Mouse (Mus musculus) heart, embryonic 13.5 days (tissue): ENCODE data around the gene Gbgt1. TPM values are rescaled to one million over a fixed set of nuclear protein-coding genes. Genes with fewer than 3 reads are reported as not detected.

Experiments used
- ATAC-seq: fragments of 200-750 bp; cut with Nextera tagmentation; 2 replicates; pipeline ENCODE4 v1.8.0; 2017; ENCODE audit warnings: moderate TSS enrichment; ENCODE audit not compliant: insufficient number of reproducible peaks, low FRiP score, low TSS enrichment; ENCODE audit errors: extremely low read depth
- H3K27ac ChIP-seq: fragments of 300-500 bp; sonication (generic); replicated peaks from 2 replicates; pipeline ENCODE4 v1.5.1; 2015; ENCODE audit warnings: moderate library complexity, mild to moderate bottlenecking, inconsistent platforms
- H3K27me3 ChIP-seq: fragments of 300-500 bp; sonication (generic); replicated peaks from 2 replicates; pipeline ENCODE4 v1.6.1; 2015; ENCODE audit warnings: mild to moderate bottlenecking, inconsistent platforms
- H3K36me3 ChIP-seq: fragments of 300-500 bp; sonication (generic); 2 replicates; pipeline ENCODE4 v1.6.1; 2015; ENCODE audit warnings: mild to moderate bottlenecking, inconsistent platforms
- H3K4me1 ChIP-seq: fragments of 300-500 bp; sonication (generic); 2 replicates; pipeline ENCODE4 v1.6.1; 2015; ENCODE audit warnings: inconsistent platforms
- H3K4me2 ChIP-seq: fragments of 300-500 bp; sonication (generic); 2 replicates; pipeline ENCODE4 v1.6.1; 2015; ENCODE audit warnings: inconsistent platforms, mild to moderate bottlenecking, moderate library complexity
- H3K4me3 ChIP-seq: fragments of 300-500 bp; sonication (generic); 2 replicates; pipeline ENCODE4 v1.5.1; 2015; ENCODE audit warnings: moderate library complexity, mild to moderate bottlenecking, inconsistent platforms
- H3K9ac ChIP-seq: fragments of 300-500 bp; sonication (generic); 2 replicates; pipeline ENCODE4 v1.6.1; 2015; ENCODE audit warnings: inconsistent platforms, mild to moderate bottlenecking, moderate library complexity
- H3K9me3 ChIP-seq: fragments of 300-500 bp; sonication (generic); 2 replicates; pipeline ENCODE4 v1.6.1; 2016; ENCODE audit warnings: inconsistent platforms
- whole genome bisulfite sequencing: fragments of 180-500 bp; shearing (Covaris S2); methylation state at CpG from one replicate; pipeline ENCODE4 v1.1.7; 2015; ENCODE audit warnings: mixed read lengths; 5-methylcytosine and 5-hydroxymethylcytosine counted together
- polyA plus RNA-seq: library from polyadenylated mRNA; unstranded; fragments of >200 nt; fragmentation: Nextera tagmentation; extraction: Ambion mirVana; gene quantifications from 2 replicates; pipeline ENCODE4 v1.2.1, GENCODE M21; 2015

Gbgt1 gene
- polyA plus RNA-seq, 1 experiment from 2014 or later = 0.25 TPM

GRCm38 (mm10) chr2:28532938-28533771, 36.5 kb downstream of the Gbgt1 start:
- Histone ChIP-seq H3K9ac (peak overlapping the region; percentile 94), H3K27me3 (no peaks in the 10 kb centered on the region), H3K9me3 (no peaks in the 10 kb centered on the region), H3K4me1 (peaks cover 79% of the 10 kb centered on the region), H3K36me3 (no peaks in the 10 kb centered on the region), H3K4me2 (peak overlapping the region; percentile 77), H3K27ac (peak overlapping the region; percentile 87), H3K4me3 (peak overlapping the region; percentile 78)
- peak; percentile 87 for ATAC-seq
- 3% methylated on average over 49 of the region's 49 CpGs for WGBS

GRCm38 (mm10) chr2:28533901-28534435, 37.3 kb downstream of the Gbgt1 start:
- H3K9me3 ChIP-seq = no peaks in the 10 kb centered on the region
- WGBS = 63% methylated on average over 7 of the region's 7 CpGs
- peaks cover 87% of the 10 kb centered on the region for H3K4me1 ChIP-seq

GRCm38 (mm10) chr2:28534436-28535262, 38.0 kb downstream of the Gbgt1 start:
- Histone ChIP-seq H3K4me1 (peaks cover 89% of the 10 kb centered on the region), H3K4me3 (peak overlapping the region; percentile 78), H3K36me3 (no peaks in the 10 kb centered on the region), H3K27me3 (no peaks in the 10 kb centered on the region), H3K9ac (peak overlapping the region; percentile 94), H3K4me2 (peak overlapping the region; percentile 77), H3K9me3 (no peaks in the 10 kb centered on the region), H3K27ac (peak overlapping the region; percentile 87)
- ATAC-seq = no peak
- 32% methylated on average over 11 of the region's 11 CpGs for WGBS

More at GRCm38 (mm10) chr2:28533901-28534435, 37.3 kb downstream of the Gbgt1 start:
- H3K27me3 ChIP-seq = no peaks in the 10 kb centered on the region
- H3K27ac ChIP-seq = peak overlapping the region; percentile 87
- peak overlapping the region; percentile 78 for H3K4me3 ChIP-seq
- no peak for ATAC-seq
- peak overlapping the region; percentile 77 for H3K4me2 ChIP-seq
- peak overlapping the region; percentile 94 for H3K9ac ChIP-seq
- H3K36me3 ChIP-seq = no peaks in the 10 kb centered on the region

GRCm38 (mm10) chr2:28535263-28535540, 38.5 kb downstream of the Gbgt1 start:
- no peaks in the 10 kb centered on the region for H3K9me3 ChIP-seq
- peak overlapping the region; percentile 94 for H3K9ac ChIP-seq
- H3K4me2 ChIP-seq = peak overlapping the region; percentile 77
- peaks cover 89% of the 10 kb centered on the region for H3K4me1 ChIP-seq
- H3K36me3 ChIP-seq = peaks cover 2% of the 10 kb centered on the region; the same call in 1 of the 2 replicates
- H3K27ac ChIP-seq = peak overlapping the region; percentile 87
- WGBS = 39% methylated on average over 4 of the region's 4 CpGs
- peak overlapping the region; percentile 78 for H3K4me3 ChIP-seq
- H3K27me3 ChIP-seq = no peaks in the 10 kb centered on the region
- ATAC-seq = no peak

GRCm38 (mm10) chr2:28535650-28536049, 39.0 kb downstream of the Gbgt1 start:
- H3K27me3 ChIP-seq = no peaks in the 10 kb centered on the region
- peak overlapping the region; percentile 78; the same call in 1 of the 2 replicates for H3K4me3 ChIP-seq
- peak overlapping the region; percentile 87 for H3K27ac ChIP-seq
- peak overlapping the region; percentile 77 for H3K4me2 ChIP-seq
- ATAC-seq = no peak
- H3K4me1 ChIP-seq = peaks cover 88% of the 10 kb centered on the region
- 47% methylated on average over 7 of the region's 7 CpGs for WGBS
- H3K36me3 ChIP-seq = peaks cover 4% of the 10 kb centered on the region; the same call in 1 of the 2 replicates
- H3K9me3 ChIP-seq = no peaks in the 10 kb centered on the region
- H3K9ac ChIP-seq = peak overlapping the region; percentile 94

GRCm38 (mm10) chr2:28536166-28536565, 39.5 kb downstream of the Gbgt1 start:
- ATAC-seq = no peak
- Histone ChIP-seq H3K9ac (peak overlapping the region; percentile 94), H3K4me1 (peaks cover 84% of the 10 kb centered on the region), H3K4me2 (peak overlapping the region; percentile 77), H3K27me3 (no peaks in the 10 kb centered on the region), H3K36me3 (peaks cover 4% of the 10 kb centered on the region; the same call in 1 of the 2 replicates), H3K27ac (peak overlapping the region; percentile 87), H3K4me3 (0 out of 2 replicates have a peak overlapping the region, but pooled peaks have one; percentile 78), H3K9me3 (no peaks in the 10 kb centered on the region)
- 40% methylated on average over 4 of the region's 4 CpGs for WGBS

- Histone ChIP-seq H3K4me1 (peaks cover 78% of the 10 kb centered on the region), H3K9me3 (no peaks in the 10 kb centered on the region), H3K27me3 (no peaks in the 10 kb centered on the region), H3K4me2 (peak overlapping the region; percentile 13; the same call in 1 of the 2 replicates), H3K4me3 (no peak overlapping the region), H3K9ac (0 out of 2 replicates have a peak overlapping the region, but pooled peaks have one; percentile 94), H3K27ac (0 out of 2 replicates have a peak overlapping the region, but pooled peaks have one; percentile 87), H3K36me3 (peaks cover 13% of the 10 kb centered on the region)
- 74% methylated on average over 11 of the region's 11 CpGs for WGBS
- ATAC-seq = no peak
These were observed 40.3 kb downstream of the Gbgt1 start for GRCm38 (mm10) chr2:28536766-28537633.

- Histone ChIP-seq H3K36me3 (peaks cover 18% of the 10 kb centered on the region), H3K9ac (no peak overlapping the region), H3K4me3 (no peak overlapping the region), H3K4me2 (no peak overlapping the region), H3K27ac (no peak overlapping the region), H3K4me1 (peaks cover 72% of the 10 kb centered on the region), H3K9me3 (no peaks in the 10 kb centered on the region), H3K27me3 (no peaks in the 10 kb centered on the region)
- no peak for ATAC-seq
- WGBS = 51% methylated on average over 4 of the region's 4 CpGs
These were observed 40.9 kb downstream of the Gbgt1 start for GRCm38 (mm10) chr2:28537634-28537920.

GRCm38 (mm10) chr2:28537995-28538816, 41.5 kb downstream of the Gbgt1 start:
- H3K9ac ChIP-seq = peak overlapping the region; percentile 61
- peaks cover 23% of the 10 kb centered on the region for H3K36me3 ChIP-seq
- H3K27me3 ChIP-seq = no peaks in the 10 kb centered on the region
- H3K9me3 ChIP-seq = no peaks in the 10 kb centered on the region
- no peak overlapping the region for H3K4me3 ChIP-seq
- WGBS = 72% methylated on average over 8 of the region's 8 CpGs
- peak overlapping the region; percentile 75 for H3K27ac ChIP-seq
- no peak for ATAC-seq
- H3K4me1 ChIP-seq = peaks cover 66% of the 10 kb centered on the region
- H3K4me2 ChIP-seq = no peak overlapping the region

GRCm38 (mm10) chr2:28538817-28539128, 42.1 kb downstream of the Gbgt1 start:
- no peak for ATAC-seq
- 38% methylated on average over 1 of the region's 1 CpGs for WGBS
- Histone ChIP-seq H3K4me2 (no peak overlapping the region), H3K27me3 (no peaks in the 10 kb centered on the region), H3K9me3 (no peaks in the 10 kb centered on the region), H3K4me1 (peaks cover 62% of the 10 kb centered on the region), H3K27ac (peak overlapping the region; percentile 75), H3K36me3 (peaks cover 29% of the 10 kb centered on the region), H3K4me3 (no peak overlapping the region), H3K9ac (peak overlapping the region; percentile 61)
